Mouse (Mus musculus): ENCODE measurements at regions not wholly inside any gene's neighbourhood (a gene's known extent, or its start where the extent isn't known, plus 50 kb on each side); places are given as distances from the start of the nearest gene placed in this dataset.

GRCm38 (mm10) chr8:82702044-82702443 lies 71.9 kb downstream of the Zfp330 start:
- no peak for DNase-seq (ENCODE audit: low spot score in 2 of 2)

DNA sequence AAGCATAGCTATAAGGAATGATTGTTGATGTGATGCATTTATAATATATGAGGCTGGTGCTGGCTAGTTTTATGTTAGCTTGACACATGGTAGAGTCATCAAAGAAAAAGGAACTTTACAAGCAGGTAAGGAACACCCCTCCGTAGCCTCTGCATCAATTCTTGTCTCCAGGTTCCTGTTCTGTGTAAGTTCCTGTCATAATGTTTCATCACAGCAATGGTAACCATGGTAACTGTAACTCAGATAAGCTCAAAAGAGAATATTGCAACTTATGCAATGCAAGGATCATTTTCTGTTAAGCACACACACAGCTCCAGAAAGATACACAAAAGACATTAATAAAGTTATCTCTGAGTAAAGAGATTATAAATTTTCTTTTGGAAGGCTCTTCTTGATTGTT lies 73.5 kb downstream of the Zfp330 start:
- DNase-seq (ENCODE audit: low spot score in 2 of 2) = no peak

DNA sequence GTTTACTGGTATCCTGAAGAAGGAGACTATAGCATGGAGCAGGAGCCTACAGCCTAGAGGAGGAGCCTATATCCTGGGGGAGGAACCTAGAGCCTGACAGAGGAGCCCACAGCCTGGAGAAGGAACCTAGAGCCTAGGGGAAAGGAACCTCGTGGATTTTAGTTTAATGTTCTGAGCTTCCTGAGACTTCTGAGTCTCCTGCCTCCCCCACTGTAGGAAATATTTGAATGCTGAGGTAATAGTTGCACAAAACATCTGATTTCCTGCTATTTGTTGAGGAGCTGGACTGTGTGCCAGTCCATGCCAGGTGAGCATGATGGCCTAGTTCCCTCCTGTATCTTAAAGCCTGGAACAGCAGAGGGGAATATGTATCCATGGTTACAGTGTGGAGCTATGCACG lies 74.7 kb downstream of the Zfp330 start:
- no peak for DNase-seq (ENCODE audit: low spot score in 2 of 2)

DNA sequence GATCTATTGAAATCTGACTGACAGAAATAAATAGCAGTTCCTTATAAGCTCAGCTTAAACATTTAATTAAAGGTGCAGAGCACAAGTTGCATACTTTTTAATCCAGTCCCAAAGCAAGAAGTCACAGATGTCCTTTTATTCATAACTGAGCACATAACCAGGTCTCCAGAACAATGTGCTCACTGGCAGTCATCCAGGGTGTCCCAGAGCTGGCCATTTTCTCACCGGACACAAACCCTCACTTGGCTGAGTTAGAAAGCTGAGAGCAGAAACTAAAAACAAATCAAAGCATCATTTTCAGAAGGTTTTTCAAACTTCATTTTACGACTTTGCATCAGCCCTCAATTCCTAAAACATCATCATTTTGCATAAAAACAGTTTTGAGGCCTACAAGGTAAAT lies 75.9 kb downstream of the Zfp330 start:
- DNase-seq (ENCODE audit: low spot score in 2 of 2) = no peak

GRCm38 (mm10) chr8:82693086-82693485 lies 80.9 kb downstream of the Zfp330 start:
- no peak for DNase-seq (ENCODE audit: low spot score in 2 of 2)

DNA sequence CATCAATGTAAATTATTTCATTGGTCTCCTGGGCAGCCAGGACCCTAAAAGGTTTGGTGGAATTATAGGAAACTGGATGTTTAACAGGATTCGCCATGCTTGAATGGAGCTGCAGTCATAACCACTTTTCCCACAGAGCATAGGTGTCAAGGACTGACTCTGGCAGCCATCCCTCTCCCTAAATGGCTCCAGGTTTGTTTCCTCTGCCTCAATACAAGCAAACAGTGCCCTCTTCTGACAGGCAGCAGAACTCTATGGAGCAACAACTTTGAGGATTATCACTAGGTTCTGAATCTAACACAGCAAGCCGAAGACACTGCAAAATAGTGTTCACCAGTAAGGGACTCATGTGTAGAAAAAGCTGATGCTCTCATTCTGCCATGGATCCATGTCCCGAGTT lies 84.6 kb downstream of the Zfp330 start:
- DNase-seq (ENCODE audit: low spot score in 2 of 2) = peak in 1 of 2 experiments; percentile 17

DNA sequence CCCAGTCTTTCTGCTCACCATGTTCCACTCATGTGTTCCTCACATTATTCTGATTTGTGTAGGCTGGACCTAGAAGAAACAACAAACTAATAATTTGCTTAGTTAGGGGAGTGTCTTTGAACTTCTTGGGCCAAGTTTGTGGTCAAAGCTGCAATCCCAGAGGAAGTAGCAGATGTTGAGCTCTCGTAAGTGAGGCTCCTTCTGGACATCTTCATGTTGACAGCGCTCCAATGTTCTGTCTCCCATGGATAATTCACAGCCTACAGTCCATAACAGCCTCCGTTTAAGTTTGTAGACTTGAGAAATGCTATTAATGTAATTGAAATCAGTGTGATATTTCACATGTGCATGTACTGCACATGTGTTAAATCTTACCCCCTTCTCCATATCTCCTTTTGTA lies 88.0 kb downstream of the Zfp330 start:
- no peak for DNase-seq (ENCODE audit: low spot score in 2 of 2)

- peak in 1 of 2 experiments; percentile 7 for DNase-seq (ENCODE audit: low spot score in 2 of 2)
Measured at GRCm38 (mm10) chr8:82678793-82679192, 95.2 kb downstream of the Zfp330 start.

- peak in 1 of 2 experiments; percentile 12 for DNase-seq (ENCODE audit: low spot score in 2 of 2)
Measured at GRCm38 (mm10) chr8:82677781-82678180, 96.2 kb downstream of the Zfp330 start.

DNA sequence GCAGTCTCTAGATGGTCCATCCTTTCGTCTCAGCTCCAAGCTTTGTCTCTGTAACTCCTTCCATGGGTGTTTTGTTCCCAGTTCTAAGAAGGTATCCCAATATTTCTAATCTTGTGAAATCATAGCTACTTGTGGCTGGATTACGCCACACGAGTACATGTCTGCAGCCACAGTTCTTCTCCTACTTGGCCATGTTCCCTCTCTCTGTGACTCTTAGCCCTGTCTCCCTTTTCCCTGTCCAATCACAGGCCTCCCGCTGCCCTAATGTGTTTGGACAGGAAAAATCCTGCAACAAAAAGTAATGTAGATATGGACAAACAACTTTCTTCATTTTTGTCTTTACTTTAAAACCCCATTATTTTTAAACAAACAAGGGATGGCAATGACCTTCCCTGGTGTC lies 104.7 kb downstream of the Zfp330 start:
- no peak for DNase-seq (ENCODE audit: low spot score in 2 of 2)

GRCm38 (mm10) chr8:82665131-82665530 lies 108.8 kb downstream of the Zfp330 start:
- no peak for DNase-seq (ENCODE audit: low spot score in 2 of 2)

- no peak for DNase-seq (ENCODE audit: low spot score in 2 of 2)
Measured at GRCm38 (mm10) chr8:82640502-82640901, 133.5 kb downstream of the Zfp330 start.

DNA sequence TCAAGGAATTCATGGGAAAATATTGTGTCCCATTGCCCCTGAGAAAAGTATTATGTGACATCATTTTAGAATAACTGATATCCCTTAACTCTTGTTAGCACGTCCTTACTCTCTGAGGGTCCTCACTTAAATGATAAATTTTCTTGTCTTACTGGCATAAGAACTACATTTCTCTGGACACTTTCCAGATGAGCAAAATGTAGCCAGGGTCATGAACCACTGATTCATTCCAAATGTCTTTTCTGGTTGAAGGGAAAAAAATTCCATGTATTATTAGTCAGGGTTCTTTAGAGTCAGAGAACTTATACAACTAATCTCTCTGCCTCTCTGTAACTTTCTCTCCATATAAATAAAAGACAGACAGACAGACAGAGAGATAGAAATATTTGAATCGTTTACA lies 143.5 kb downstream of the Zfp330 start:
- no peak for DNase-seq (ENCODE audit: low spot score in 2 of 2)

GRCm38 (mm10) chr8:82623791-82624431 lies 150.0 kb downstream of the Zfp330 start:
- DNase-seq (ENCODE audit: low spot score in 2 of 2) = no peak

- DNase-seq (ENCODE audit: low spot score in 2 of 2) = no peak
Measured at GRCm38 (mm10) chr8:82618668-82619067, 155.3 kb downstream of the Zfp330 start.

DNA sequence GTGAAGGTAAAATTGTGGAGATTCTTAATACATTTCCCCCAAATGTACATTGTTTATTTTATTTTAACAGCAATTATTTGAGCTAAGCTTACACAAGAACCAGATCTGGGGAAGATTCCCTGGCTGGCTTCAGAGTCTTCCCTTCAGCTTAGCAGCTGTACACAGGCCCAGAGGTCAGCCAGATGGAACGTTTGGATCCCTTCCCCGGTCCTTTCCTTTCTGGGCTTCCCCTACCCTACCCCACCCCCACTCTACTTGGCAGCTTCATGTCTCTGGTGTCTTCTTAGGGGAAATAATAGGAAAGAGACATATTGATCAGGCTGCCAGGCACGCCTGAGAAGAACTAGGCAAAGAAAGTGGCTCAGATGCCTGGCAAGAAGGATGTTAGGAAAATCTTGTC lies 172.4 kb downstream of the Zfp330 start:
- no peak for DNase-seq (ENCODE audit: low spot score in 2 of 2)

DNA sequence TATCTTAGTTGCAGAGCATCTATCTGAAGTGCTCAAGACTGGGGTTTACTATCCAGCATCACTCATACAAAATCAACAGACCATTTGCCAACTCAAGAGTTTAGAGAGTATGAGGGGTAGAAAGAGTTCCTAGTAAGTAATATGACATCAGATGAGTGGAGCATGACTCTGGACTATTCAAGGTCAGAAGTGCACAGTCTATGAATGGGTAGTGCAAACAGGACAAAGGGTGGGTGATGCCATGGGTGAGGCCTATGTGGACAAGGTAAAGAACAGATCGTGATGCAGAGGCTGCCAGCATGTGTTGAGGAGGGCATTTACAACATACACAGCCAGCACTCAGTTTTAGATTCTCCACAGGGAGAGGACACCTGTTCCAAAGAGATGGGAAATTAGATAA lies 170.4 kb upstream of the Il15 start:
- DNase-seq (ENCODE audit: low spot score in 2 of 2) = no peak

- DNase-seq (ENCODE audit: low spot score in 2 of 2) = no peak
Measured at GRCm38 (mm10) chr8:82538121-82538520, 135.1 kb upstream of the Il15 start.

DNA sequence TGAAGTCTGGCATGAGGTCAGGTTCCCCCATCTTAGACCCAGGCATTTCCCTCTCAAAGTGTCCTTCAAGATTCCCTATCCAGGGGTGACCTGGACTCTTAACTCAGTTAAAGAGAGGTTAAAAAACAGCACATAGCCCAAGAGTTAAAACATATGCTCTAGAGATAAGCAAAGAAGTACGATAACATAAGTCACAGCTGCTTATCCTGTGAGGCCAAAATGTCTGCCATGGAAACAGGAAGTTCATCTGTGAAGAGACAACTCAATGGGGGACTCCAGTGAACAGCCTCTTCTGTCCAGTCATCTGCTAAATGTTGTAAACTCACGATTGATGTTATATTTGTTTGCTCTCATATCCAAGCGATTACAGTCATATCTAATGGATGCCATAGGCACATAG lies 126.1 kb upstream of the Il15 start:
- no peak for DNase-seq (ENCODE audit: low spot score in 2 of 2)

DNA sequence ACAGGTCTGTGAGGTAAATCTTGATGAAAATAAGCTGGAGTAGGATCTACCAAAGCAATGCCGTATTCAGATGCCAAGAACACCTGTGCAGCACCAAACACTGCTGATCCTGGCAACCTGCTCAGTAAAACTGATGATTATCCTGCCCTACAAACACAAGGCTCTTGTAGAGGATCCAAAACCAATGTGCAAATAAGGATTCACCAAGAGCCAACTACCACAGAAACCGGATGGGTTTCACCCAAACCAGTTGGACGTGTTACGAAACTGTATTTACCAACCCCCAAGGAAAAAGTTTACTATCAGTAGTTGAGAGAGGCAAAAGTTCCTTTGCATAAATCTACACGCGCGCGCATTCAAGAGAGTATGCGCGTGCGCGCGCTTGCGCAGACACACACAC lies 120.8 kb upstream of the Il15 start:
- DNase-seq (ENCODE audit: low spot score in 2 of 2) = no peak

GRCm38 (mm10) chr8:82498496-82498895 lies 95.5 kb upstream of the Il15 start:
- no peak for DNase-seq (ENCODE audit: low spot score in 2 of 2)

DNA sequence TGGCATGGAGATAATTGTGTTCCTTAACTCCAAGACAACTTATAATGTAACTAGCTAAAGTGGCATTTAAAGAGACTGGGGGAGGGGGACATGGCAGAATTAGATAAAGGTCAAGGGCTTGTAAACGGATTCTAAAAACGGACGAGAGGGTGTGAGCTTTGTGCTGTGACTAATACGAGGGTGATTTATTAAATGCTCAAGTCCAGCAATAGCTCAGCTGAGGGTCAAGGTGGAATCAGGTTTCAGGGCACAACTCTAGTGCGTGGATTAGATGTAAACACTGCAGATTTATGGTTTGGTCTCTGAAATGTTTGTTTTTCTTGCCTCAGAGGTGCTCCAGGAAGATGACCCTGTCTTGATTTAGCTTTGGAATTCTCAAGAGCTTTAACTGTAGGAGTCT lies 74.8 kb upstream of the Il15 start:
- no peak for DNase-seq (ENCODE audit: low spot score in 2 of 2)

DNA sequence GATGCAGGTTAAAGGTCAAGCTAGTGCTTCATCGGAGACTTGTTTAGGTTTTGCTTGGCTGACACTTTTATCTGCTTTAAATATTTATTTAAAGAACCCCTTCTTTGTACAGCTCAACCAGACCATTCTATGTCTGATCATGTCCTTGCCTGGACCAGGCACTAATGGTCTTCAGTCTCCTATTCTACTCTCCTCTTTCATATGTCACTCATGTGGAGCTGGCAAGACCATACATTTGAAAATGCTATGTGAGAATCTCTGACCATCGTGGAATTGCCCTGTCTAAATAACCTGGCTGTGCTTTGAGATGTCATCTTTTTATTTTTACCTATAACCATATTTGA lies 74.4 kb upstream of the Il15 start:
- DNase-seq (ENCODE audit: low spot score in 2 of 2) = no peak
